In genomic region chr12:70459546-70459945, GRCm38 (mm10) we compare ENCODE assay signal across 32 mouse cellular contexts.
"Had no signal": no experiment of that assay in that cellular context is flagged by ENCODE, and none has a peak within 500 bp of the region (broad histone marks: within the 10 kb centered on the region; RNA-seq: fewer than 3 reads in every experiment).

No protein-coding gene starts in this region.

- H3K9me3 ChIP-seq: limb, embryonic 10.5 days; limb, embryonic 12.5 days; limb, embryonic 15.5 days; liver, embryonic 12.5 days; liver, embryonic 13.5 days; liver, embryonic 15.5 days; lung, embryonic 15.5 days; megakaryocyte, embryonic 14.5 days; midbrain, embryonic 10.5 days; midbrain, embryonic 12.5 days; midbrain, embryonic 13.5 days; midbrain, embryonic 15.5 days; neural tube, embryonic 12.5 days; neural tube, embryonic 13.5 days had no signal

- DNase-seq: left cerebral cortex, postnatal 4 days; liver; liver, embryonic 13.5 days; lung, adult 18-20 months; lung, adult 2 months; lung, embryonic 14.5 days; lung, postnatal 10 days; lung, postnatal 14 days; lung, postnatal 36 days; lung, postnatal 4 days; midbrain, embryonic 14.5 days had no signal

- H3K27me3 ChIP-seq: limb, embryonic 12.5 days; limb, embryonic 13.5 days; limb, embryonic 15.5 days; liver, embryonic 12.5 days; liver, embryonic 13.5 days; liver, embryonic 15.5 days; lung, embryonic 15.5 days; megakaryocyte, embryonic 14.5 days; midbrain, embryonic 12.5 days; midbrain, embryonic 13.5 days; midbrain, embryonic 15.5 days; neural tube, embryonic 12.5 days; neural tube, embryonic 13.5 days had no signal

- H3K9ac ChIP-seq: limb, embryonic 12.5 days; limb, embryonic 13.5 days; limb, embryonic 15.5 days; liver, embryonic 12.5 days; liver, embryonic 13.5 days; liver, embryonic 14.5 days; liver, embryonic 15.5 days; lung, embryonic 14.5 days; lung, embryonic 15.5 days; midbrain, embryonic 12.5 days; midbrain, embryonic 13.5 days; midbrain, embryonic 15.5 days; neural tube, embryonic 12.5 days; neural tube, embryonic 13.5 days had no signal

- H3K4me3 ChIP-seq: limb, embryonic 10.5 days; limb, embryonic 12.5 days; limb, embryonic 13.5 days; limb, embryonic 15.5 days; liver, embryonic 12.5 days; liver, embryonic 13.5 days; liver, embryonic 15.5 days; lung, embryonic 15.5 days; megakaryocyte, embryonic 14.5 days; midbrain, embryonic 10.5 days; midbrain, embryonic 12.5 days; midbrain, embryonic 13.5 days; midbrain, embryonic 15.5 days; myocyte; neural tube, embryonic 12.5 days; neural tube, embryonic 13.5 days had no signal

- ATAC-seq: liver, embryonic 12.5 days; lung, postnatal 0 days; midbrain, embryonic 13.5 days; midbrain, embryonic 15.5 days; midbrain, embryonic 16.5 days had no signal

- H3K27ac ChIP-seq: limb, embryonic 10.5 days; limb, embryonic 12.5 days; limb, embryonic 13.5 days; limb, embryonic 15.5 days; liver, embryonic 12.5 days; liver, embryonic 13.5 days; liver, embryonic 14.5 days; liver, embryonic 15.5 days; lung, embryonic 15.5 days; macrophage; midbrain, embryonic 10.5 days; midbrain, embryonic 12.5 days; midbrain, embryonic 13.5 days; midbrain, embryonic 15.5 days; neural tube, embryonic 12.5 days; neural tube, embryonic 13.5 days had no signal

- H3K4me2 ChIP-seq: limb, embryonic 12.5 days; limb, embryonic 13.5 days; limb, embryonic 15.5 days; liver, embryonic 11.5 days; liver, embryonic 12.5 days; liver, embryonic 13.5 days; liver, embryonic 15.5 days; lung, embryonic 14.5 days; lung, embryonic 15.5 days; midbrain, embryonic 11.5 days; midbrain, embryonic 12.5 days; midbrain, embryonic 13.5 days; midbrain, embryonic 15.5 days; neural tube, embryonic 12.5 days; neural tube, embryonic 13.5 days had no signal
